Mouse (Mus musculus) cerebellum, adult (tissue): ENCODE measurements around the gene Fbxl17.

Experiments
- ATAC-seq: cut with Nextera tagmentation; 2 replicates; pipeline ENCODE4 v1.9.2; 2017; ENCODE audit warnings: mild to moderate bottlenecking, moderate library complexity, mixed read lengths; ENCODE audit not compliant: insufficient number of reproducible peaks, low FRiP score, low TSS enrichment

Fbxl17 gene

DNA sequence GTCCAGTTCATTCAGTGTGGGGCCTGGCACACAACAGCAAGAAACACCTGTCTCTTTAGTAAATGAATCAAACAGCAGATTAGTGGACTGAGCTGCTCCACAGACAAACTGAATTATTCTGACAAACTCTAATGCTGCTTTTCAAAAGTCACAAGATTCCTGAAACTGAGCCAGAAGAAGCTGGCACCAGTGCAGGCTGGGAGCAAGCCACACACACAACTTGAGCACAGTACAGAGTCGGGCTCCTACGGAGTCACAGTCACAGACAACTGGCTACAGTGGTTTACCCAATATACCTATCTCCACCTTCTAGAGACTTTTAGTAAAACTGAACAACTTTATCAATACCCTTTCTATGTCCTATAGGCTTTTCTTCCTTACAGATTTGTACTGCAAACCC, 94.8 kb downstream of the Fbxl17 start:
- no peak for ATAC-seq

DNA sequence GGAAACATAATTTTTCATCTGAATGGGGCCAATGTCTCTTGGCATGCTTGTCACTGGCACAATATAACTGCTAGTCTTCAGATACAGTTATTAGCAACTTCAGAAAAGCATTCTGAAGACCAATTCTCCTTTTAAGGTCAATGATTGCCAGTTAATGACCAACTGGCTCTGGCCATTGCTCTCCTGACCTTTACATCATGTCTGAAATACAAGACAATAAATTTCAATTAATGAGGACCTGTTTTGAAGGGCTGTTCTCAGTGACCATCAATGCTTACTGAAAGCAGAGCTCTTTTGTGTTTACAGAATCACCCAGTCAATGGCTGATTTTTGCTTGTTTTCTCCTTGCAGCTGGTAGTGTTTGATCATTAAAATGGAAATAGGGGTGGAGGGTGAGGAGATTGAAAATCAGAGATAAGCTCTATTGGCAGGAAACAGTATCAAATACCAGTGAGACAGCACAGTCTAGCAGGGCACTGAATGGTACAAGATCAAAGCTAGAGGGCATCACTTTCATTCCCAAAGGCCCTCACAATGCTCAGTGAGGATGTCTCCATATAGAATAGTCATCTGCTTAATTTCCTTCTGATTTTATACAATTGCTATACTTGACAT, 95.9 kb downstream of the Fbxl17 start:
- ATAC-seq: no peak

DNA sequence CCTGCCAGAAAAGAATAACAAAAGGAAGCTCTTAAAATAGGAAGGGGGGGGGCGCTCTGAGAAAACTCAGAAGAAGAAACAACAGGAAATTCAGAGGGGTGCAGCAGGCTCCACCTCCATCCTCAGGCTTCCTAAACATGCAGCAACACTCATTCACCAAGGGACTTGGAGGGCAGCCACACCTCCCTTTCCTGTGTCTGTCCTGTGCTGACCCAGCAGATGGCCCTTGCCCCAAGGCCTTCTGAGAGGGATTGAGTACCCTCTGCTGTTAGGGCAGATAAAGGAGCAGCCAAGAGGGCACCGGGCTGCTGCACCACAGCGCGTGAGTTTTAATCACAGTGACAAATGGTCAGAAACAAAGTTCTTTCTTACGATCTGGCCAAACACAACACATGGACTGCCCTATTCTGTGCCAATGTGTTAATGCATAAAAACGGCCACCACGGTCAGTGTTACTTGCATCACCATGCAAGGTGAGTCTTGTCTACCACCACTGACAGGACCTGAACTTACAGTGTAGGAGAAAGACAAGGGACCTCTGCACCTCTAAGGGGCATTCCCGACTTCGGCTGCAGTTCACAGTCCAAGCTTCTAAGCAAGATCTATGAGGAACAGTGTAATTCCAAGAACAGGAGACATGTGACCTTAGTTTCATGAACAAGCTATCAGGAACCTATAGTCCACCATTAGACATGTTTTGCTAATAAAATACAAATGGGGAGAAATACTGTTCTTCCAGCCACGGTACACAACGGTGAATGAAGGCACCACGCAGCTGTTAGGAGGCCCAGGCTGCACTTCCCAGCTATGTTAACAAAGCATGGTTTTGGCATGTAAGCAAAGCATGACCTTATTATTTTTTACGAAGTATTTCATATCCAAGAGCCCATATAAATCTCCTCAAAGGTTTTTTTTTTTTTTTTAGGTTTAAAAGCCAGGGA, 96.8 kb downstream of the Fbxl17 start:
- ATAC-seq: peak; percentile 27; the same call in 1 of the 2 replicates

DNA sequence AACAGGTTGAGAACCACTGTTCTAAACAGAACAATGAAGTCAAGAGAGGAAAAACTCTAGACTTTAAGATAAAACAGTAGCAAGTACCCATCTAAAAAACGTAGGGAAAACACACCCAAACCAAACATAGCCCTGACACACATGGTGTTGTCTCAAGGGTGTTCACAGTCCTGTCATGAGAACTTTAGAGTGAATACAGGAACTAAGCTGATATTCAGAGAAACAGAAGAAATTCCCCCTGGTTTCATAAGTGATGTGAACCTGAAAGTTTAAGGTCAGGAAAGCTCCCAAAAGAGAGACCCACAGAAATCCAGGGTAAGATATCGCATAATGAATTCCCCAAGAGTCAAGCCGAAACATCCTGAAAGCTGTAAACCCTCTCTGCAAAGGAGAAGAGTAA, 97.6 kb downstream of the Fbxl17 start:
- no peak for ATAC-seq

DNA sequence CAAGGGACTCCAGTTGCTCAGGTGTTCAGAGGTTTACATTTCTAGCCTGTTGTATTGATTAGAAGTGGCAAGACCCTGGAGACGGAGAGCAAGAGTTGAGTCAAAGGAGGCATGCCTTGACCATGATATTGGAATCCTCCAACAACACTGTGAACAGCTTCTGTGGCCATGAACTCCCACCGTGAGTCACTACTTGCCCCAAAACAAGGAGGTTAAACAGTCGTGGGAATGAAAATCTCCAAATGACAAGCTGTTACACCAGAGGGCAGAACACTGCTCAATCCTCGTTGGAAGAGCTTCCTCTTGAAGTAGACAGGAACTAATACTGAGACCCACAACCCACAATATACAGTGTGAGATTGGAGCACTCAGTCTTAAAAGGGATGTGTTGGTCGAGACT, 99.2 kb downstream of the Fbxl17 start:
- ATAC-seq: no peak

DNA sequence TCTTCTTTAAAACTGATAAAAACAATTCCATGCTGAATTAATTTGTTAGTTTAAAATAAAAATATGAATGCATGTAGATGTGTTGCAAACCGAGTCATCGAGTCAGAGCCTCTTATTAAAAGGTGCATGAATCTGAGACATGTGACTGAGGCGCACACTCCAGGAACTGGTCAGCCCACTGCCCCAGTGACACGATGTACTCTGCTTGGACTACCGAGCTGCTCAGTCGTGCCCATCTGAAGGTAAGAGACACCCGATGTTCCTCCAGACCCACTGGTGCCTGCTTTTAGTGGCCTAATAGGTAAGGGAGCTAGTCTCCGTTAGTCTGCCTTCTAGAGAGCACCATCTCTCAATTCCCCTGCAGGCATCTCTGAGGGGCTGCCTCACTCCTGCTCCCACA, 100.0 kb downstream of the Fbxl17 start:
- ATAC-seq: no peak

DNA sequence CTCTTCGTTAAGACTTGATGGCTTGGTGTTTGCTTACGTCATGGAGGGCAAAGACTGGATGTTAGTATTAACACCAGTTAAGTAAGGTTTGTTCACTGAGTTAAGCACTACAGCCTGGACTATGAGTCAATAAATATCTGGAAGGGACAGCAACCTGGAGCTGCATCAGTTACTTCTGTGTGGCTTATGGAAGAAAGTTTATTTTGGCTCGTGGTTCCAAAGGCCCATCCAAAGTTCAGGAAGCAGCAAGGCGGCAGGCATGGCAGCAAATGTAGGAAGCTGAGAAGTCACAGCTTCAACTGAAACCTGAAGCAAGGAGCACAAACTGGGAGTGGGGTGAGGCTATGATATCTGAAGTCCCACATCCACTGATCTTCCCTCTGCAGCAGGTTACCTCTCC, 108.3 kb downstream of the Fbxl17 start:
- no peak for ATAC-seq

DNA sequence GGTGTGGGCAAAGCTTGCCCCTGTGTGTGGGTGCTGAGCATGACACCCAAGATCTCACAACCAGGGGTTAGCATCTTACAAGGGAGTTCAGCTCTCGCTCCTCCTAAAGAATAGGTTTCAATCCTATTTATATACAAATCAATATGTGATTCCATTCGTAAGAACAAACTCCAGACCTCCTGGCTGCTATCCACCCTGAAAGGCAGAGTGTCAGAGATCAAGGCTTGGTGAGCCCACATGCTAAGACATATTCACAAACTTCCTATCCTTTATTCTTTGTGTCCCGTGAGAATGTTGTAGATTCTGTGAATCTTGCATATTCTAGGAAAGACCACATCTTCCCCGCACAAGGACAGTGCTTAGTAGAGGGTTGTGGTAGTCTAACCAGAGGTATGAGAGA, 108.9 kb downstream of the Fbxl17 start:
- ATAC-seq: no peak

DNA sequence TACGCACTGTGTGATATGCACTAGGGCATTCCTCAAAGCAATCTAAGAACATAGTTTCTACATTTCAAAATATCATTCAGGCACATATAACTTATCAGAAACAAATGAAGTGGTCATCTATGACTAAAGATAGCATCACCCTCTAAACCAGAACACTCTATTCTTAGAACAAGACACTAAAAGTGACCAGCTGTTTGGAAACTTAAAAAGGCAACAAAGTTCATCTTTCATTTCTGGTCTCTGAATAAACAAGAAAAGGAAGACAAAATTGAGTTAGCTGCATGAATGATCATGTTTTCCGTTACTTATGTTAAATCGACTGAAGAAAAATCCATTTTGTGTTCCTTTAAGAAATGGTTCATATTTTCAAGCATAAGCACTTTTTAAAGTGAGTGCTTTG, 128.8 kb downstream of the Fbxl17 start:
- no peak for ATAC-seq

DNA sequence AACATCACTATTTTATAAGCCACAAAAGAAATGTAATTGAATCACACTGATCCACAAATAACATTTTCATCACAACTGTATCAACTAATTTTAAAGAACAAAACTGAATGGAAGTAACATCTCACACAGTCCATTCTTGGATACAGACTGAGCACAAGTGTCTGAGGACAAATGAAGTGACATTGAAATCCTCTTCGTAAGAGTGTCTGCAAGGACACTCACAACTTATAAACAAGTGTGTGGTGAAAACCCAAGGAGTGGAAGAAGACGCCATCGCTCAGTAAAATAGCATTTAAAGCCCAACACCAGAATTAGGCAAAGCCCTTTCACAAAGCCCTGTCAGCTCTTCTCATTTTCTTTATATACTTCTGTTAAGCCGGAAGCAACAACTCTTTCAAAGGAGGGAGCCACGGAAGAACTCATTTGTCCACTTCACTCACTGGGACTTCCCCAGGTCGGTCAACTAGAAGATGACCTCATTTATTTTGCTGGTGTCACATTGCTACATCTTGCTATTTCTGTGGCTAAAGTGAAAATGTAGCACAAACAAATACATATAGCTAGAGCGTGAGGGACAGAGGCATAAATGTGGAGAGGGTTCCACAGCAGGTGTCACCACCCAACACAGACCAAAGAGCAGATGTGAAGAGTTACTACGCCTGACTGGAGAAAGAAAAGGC, 130.0 kb downstream of the Fbxl17 start:
- ATAC-seq: no peak

DNA sequence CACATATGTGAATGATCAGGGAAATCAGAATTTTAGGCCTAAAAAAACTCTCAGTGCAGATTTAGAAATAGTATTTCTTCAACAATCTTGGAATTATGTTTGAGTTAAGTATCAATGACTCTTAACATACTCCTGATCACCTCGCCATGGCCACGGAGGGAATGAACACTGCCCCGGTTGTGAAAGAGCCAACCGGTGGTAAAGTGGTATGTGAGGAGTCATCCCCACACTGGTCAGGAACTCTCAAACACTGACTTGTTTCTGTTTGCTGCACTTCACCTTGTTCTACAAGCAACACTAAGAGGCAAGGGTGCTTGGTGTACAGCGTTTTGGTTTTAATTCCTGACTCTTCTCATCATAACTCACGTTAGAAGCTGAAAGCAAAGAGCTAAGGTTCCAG, 132.3 kb downstream of the Fbxl17 start:
- no peak for ATAC-seq

DNA sequence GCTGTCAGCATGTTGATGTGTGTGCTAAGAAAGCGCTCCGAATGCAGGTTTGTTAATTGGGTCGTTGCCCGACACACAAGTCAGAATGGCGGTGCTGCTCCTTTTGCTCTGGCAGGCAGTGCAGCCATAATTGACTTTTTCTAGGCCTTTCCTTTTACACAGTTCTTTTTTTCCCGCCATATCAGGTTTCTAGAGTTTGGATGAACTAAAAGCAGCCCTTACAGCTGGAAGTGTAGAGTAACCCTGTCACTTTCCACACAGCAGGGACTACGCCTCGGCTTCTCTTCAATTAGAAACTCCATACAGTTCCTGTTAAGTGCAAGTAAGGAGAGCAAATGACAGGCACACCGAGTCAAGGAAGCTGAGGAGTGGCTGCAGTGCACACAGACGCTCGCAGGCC, 133.8 kb downstream of the Fbxl17 start:
- ATAC-seq: no peak

DNA sequence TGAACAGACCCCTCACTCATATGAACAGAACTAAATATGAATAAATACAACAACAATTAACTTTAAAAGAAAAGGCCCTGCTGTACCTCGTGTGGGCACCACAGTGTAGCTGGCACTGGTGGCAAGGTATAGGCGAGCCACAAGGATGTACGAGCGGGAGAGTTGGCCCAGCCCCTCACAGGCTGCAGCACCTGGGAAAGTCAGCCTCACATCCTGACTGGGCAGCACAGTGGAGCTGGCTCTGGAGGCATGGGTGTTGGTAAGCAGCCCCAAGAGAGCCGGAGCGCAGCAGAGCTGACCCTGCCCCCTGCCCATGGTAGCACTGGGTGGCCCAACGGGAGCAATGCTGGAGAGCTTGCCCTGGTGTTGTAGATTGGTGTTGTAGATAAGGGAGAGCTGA, 135.2 kb downstream of the Fbxl17 start:
- no peak for ATAC-seq

DNA sequence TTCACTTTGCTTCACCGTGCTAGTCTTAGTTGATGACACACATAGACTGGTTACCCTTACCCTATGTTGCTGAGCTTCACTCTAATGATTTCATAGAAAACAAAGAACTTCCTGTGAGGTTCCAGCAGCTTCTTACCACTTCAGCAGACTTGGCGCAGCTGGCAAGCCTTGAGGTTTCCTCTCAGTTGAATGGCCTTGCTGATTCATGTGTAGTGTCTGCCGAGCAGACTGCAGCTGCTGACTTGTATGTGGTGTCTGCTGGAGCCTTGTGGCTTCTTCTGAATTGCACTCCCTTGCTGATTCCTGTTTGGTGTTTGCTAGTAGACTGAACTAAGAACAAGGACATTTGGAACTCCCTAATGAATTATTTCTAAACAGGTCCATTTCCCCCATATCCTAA, 137.6 kb downstream of the Fbxl17 start:
- ATAC-seq: no peak

DNA sequence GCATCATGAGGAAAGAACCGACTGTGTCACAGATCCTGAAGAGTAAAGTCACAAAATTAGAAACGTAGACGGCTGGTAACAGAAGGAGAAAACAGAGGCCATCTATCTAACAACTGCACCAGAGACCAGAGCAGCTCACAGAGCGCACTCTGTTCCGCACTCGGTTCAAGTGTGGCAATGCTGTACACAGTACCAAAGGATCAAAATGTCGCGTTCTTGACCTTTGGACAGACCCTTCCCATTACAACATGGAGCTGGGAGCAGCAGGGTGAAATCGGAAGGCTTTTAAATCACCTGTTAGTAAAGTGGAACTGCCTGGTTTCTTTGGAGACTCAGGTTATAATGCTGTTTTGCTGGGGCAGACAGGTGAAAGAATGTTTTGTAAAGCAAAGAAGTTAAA, 138.1 kb downstream of the Fbxl17 start:
- ATAC-seq: no peak

DNA sequence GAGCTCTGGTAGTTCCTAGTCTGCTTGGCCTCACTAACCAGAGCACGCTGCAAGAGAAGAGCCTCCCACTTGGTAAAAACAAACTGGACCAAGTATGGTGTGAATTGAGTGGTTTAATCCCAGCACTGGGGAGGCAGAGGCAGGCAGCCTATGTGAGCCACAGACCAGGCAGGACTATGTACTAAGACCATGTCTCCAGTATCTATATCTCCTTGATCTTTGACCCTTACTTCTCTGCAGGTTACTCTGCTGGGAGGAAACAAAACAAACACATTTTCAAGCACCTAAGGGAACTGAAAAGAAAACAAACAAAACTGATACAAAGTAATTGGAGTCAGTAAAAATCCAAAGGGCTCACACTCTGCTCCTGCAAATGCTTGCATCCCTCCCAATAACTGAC, 141.0 kb downstream of the Fbxl17 start:
- ATAC-seq: no peak

DNA sequence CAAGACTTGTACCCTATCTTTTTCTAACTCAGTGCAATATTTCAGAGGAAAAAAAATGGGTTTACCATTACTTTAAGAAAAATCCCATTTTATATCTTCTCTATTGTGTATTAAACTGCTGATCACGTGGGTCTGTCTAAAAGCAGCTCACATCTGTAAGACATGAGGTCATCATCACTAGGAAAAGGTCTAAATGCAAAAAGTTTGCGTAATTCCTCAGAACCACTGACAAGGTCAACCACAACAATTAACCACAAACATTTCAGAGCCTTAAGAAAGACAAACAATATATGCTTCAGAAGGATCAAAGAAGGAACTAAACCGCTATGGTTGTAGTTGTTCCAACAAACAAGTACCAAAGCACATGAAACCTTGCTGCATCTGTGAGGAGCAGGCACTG, 143.6 kb downstream of the Fbxl17 start:
- ATAC-seq: no peak

DNA sequence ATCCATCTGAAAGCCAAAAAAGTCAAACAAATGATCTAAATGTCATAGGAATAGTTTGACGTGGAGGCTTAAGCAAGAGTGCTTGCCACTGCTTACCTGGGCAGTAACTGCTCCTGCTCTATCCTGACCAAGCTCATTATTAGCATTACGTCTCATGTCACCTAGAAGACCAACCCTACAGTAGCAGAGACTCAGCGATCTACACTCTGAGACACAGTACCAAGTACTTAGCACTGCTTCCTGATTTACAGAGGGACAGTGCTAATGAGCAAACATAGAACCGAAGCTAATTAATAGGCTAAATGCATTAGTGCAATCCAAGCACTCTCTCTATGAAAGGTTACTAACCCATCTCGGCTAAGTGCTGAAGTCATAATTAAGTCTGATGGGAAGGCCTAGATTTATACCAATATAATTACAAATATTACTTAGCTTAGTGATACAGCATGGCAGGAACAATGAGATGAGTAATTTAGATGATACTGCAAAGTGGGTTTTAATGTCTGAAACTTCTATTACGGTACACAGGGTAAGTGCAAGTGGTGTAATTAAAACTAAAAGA, 147.1 kb downstream of the Fbxl17 start:
- no peak for ATAC-seq

DNA sequence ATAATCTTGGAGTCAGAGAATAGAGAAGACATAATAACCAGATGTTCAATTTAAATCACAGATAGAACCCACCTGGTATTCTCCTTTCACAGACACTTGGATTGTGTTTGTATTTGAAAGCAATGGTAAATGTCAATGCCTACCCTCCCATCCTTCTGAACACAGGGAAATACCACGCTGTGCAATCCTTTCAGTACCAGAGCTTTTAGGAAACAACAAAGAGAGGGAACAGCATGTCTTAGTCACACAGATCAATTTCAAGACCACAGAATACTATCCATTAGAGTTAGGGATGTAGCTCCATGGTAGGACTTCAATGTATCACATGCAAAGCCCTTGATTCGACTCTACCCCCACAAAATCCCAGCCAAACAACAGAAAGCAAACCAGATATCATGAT, 148.1 kb downstream of the Fbxl17 start:
- no peak for ATAC-seq

DNA sequence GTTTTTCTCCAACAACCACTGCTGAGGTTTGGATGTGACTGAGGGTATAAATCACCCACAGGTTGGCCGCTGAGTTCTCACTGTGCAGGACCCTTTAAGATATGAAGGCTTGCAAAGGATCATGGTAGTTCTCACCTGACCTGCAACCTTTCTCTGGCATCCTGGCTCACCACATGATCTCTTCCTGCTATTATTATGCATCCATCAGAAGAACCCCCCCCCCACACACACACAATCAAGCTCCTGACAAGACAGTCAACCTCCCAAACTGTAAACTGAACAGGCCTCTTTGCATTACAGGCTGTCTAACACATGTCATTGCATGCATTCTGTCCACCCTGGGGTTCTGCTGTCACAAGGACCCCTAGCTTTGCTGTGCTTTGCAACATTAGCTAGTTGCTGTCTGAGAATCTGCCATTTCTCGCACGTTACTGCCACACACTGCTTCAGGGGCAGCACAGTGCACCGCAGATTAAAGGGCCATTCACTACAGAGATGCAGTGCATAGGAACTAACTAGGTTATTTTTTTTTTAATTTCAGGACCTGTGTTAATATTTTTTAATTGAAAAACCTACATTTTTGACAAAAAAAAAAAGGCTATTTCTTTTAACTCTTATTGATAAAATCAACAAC, 148.8 kb downstream of the Fbxl17 start:
- ATAC-seq: no peak

DNA sequence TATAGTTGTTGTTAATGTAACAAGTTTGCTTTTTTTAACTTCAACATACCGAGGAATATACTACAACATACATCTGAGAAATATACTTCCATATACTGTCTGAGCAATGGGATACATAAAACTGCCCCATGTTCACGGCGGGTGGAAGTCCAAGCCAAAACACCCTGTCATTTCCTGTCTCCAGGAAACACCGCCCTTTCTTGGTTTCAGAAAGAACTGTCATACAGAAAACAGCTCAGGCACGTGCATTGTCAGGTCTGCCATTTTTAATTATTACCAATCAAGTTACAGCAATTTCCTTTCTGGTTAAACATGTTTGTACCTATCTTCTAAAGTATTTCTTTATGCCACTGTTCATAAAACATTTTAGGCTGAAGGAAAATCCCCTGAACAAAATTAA, 155.7 kb downstream of the Fbxl17 start:
- ATAC-seq: no peak
